Mouse (Mus musculus) forebrain, embryonic 16.5 days (tissue): Measurements from ENCODE around the gene Ube2i. TPM values are rescaled to one million over a fixed set of nuclear protein-coding genes. Genes with fewer than 3 reads are reported as not detected.
"Not testable (repeated sequence)": the region's sequence is repeated elsewhere in the genome, so short reads cannot be mapped to it uniquely, and the experiment has no call there.

Source experiments
- ATAC-seq: fragments of 200-750 bp; cut with Nextera tagmentation; 2 replicates; pipeline ENCODE4 v1.8.0; 2017; ENCODE audit warnings: mild to moderate bottlenecking, moderate library complexity
- H3K27ac ChIP-seq: fragments of 300-500 bp; sonication (generic); 2 replicates; pipeline ENCODE4 v1.5.1; 2014; ENCODE audit warnings: low read length, control low read depth
- H3K27me3 ChIP-seq: fragments of 300-500 bp; sonication (generic); replicated peaks from 2 replicates; pipeline ENCODE4 v1.6.1; 2014; ENCODE audit warnings: low read length; ENCODE audit not compliant: control insufficient read depth, insufficient read depth
- H3K36me3 ChIP-seq: fragments of 300-500 bp; sonication (generic); 2 replicates; pipeline ENCODE4 v1.6.1; 2014; ENCODE audit not compliant: control insufficient read depth, insufficient read depth
- H3K4me1 ChIP-seq: fragments of 300-500 bp; sonication (generic); replicated peaks from 2 replicates; pipeline ENCODE4 v1.6.1; 2014; ENCODE audit warnings: low read length; ENCODE audit not compliant: control insufficient read depth, insufficient read depth
- H3K4me2 ChIP-seq: fragments of 300-500 bp; sonication (generic); 2 replicates; pipeline ENCODE4 v1.6.1; 2014; ENCODE audit warnings: mild to moderate bottlenecking, low read length, control low read depth
- H3K4me3 ChIP-seq: fragments of 300-500 bp; sonication (generic); replicated peaks from 2 replicates; pipeline ENCODE4 v1.5.1; 2014; ENCODE audit warnings: mild to moderate bottlenecking, low read length, control low read depth
- H3K9ac ChIP-seq: fragments of 300-500 bp; sonication (generic); replicated peaks from 2 replicates; pipeline ENCODE4 v1.6.1; 2014; ENCODE audit warnings: low read depth, low read length, control low read depth
- H3K9me3 ChIP-seq: fragments of 300-500 bp; sonication (generic); 2 replicates; pipeline ENCODE4 v1.6.1; 2016; ENCODE audit warnings: low read length; ENCODE audit not compliant: control insufficient read depth
- WGBS: fragments of 180-500 bp; shearing (Covaris S2); extraction: QIAGEN DNeasy Blood & Tissue Kit; methylation state at CpG from one replicate; pipeline ENCODE4 v1.1.7; 2014; 5-methylcytosine and 5-hydroxymethylcytosine counted together
- polyA plus RNA-seq: library from polyadenylated mRNA; unstranded; fragments of >200 nt; fragmentation: Nextera tagmentation; extraction: Ambion mirVana; gene quantifications from 2 replicates; pipeline ENCODE4 v1.2.1, GENCODE M21; 2015

Ube2i gene
- polyA plus RNA-seq, 1 experiment from 2014 or later: 635 TPM

GRCm38 (mm10) chr17:25239695-25240636 is 34.5 kb downstream of the Ube2i start, which contains the start of the genes Gnptg and Tsr3:
Gene Gnptg (minus strand): TSS chr17:25240124.
Gene Tsr3 (plus strand): TSS chr17:25240170.
- WGBS: under 1% methylated on average over 80 of the region's 80 CpGs

GRCm38 (mm10) chr17:25235635-25236034 is 38.8 kb downstream of the Ube2i start:
- Histone ChIP-seq H3K27ac (no peak overlapping the region), H3K4me1 (peaks cover 8% of the 10 kb centered on the region), H3K27me3 (no peaks in the 10 kb centered on the region), H3K9ac (no peak overlapping the region), H3K4me2 (no peak overlapping the region), H3K9me3 (no peaks in the 10 kb centered on the region), H3K4me3 (no peak overlapping the region), H3K36me3 (peaks cover 18% of the 10 kb centered on the region)
- WGBS: 87% methylated on average over 9 of the region's 9 CpGs
- no peak for ATAC-seq

More at GRCm38 (mm10) chr17:25239695-25240636, 34.5 kb downstream of the Ube2i start, which contains the start of the genes Gnptg and Tsr3:
- H3K27ac ChIP-seq: peak within 1 kb of the TSS; percentile 83
- no peaks in the 10 kb centered on the region for H3K9me3 ChIP-seq
- H3K4me3 ChIP-seq: peak within 1 kb of the TSS; percentile 98
- H3K27me3 ChIP-seq: no peaks in the 10 kb centered on the region
- peaks cover 27% of the 10 kb centered on the region for H3K36me3 ChIP-seq
- H3K9ac ChIP-seq: peak within 1 kb of the TSS; percentile 96
- peaks cover 18% of the 10 kb centered on the region for H3K4me1 ChIP-seq
- peak within 1 kb of the TSS; percentile 99 for H3K4me2 ChIP-seq
- peak; percentile 85 for ATAC-seq

- not testable (repeated sequence) for H3K4me2 ChIP-seq, H3K9me3 ChIP-seq, H3K4me3 ChIP-seq, H3K27me3 ChIP-seq, H3K27ac ChIP-seq, H3K9ac ChIP-seq, H3K4me1 ChIP-seq
- H3K36me3 ChIP-seq: peaks cover 24% of the 10 kb centered on the region
- WGBS: 91% methylated on average over 4 of the region's 11 CpGs
- ATAC-seq: 0 out of 2 replicates have a peak, but pooled peaks have one; percentile 59
These were observed 42.8 kb downstream of the Ube2i start for GRCm38 (mm10) chr17:25231621-25232020.

GRCm38 (mm10) chr17:25230700-25231099 is 43.7 kb downstream of the Ube2i start:
- H3K27me3 ChIP-seq: no peaks in the 10 kb centered on the region
- H3K4me2 ChIP-seq: no peak overlapping the region
- H3K36me3 ChIP-seq: peaks cover 21% of the 10 kb centered on the region
- H3K9ac ChIP-seq: no peak overlapping the region
- H3K4me1 ChIP-seq: no peaks in the 10 kb centered on the region
- 100% methylated on average over 3 of the region's 3 CpGs for WGBS
- no peak overlapping the region for H3K27ac ChIP-seq
- no peak for ATAC-seq
- H3K9me3 ChIP-seq: no peaks in the 10 kb centered on the region
- H3K4me3 ChIP-seq: no peak overlapping the region

- not testable (repeated sequence) for H3K4me3 ChIP-seq, H3K27ac ChIP-seq, H3K9me3 ChIP-seq, H3K27me3 ChIP-seq, H3K4me1 ChIP-seq, H3K4me2 ChIP-seq, H3K9ac ChIP-seq
- H3K36me3 ChIP-seq: peaks cover 15% of the 10 kb centered on the region
- 0 out of 2 replicates have a peak, but pooled peaks have one; percentile 54 for ATAC-seq
- 75% methylated on average over 14 of the region's 17 CpGs for WGBS
These were observed 44.3 kb downstream of the Ube2i start for GRCm38 (mm10) chr17:25230014-25230655.

- Histone ChIP-seq H3K9ac (no peak overlapping the region), H3K4me2 (no peak overlapping the region), H3K36me3 (peaks cover 12% of the 10 kb centered on the region), H3K27me3 (no peaks in the 10 kb centered on the region), H3K4me1 (no peaks in the 10 kb centered on the region), H3K4me3 (no peak overlapping the region), H3K9me3 (no peaks in the 10 kb centered on the region), H3K27ac (no peak overlapping the region)
- no peak for ATAC-seq
- 90% methylated on average over 5 of the region's 5 CpGs for WGBS
These were observed 46.4 kb downstream of the Ube2i start for GRCm38 (mm10) chr17:25227991-25228390.

GRCm38 (mm10) chr17:25225659-25226058 is 48.8 kb downstream of the Ube2i start:
- H3K4me2 ChIP-seq: no peak overlapping the region
- H3K36me3 ChIP-seq: peaks cover 6% of the 10 kb centered on the region
- H3K9me3 ChIP-seq: no peaks in the 10 kb centered on the region
- no peak overlapping the region for H3K27ac ChIP-seq
- no peak overlapping the region for H3K4me3 ChIP-seq
- ATAC-seq: no peak
- H3K4me1 ChIP-seq: peaks cover 7% of the 10 kb centered on the region; the same call in 1 of the 2 replicates
- WGBS: 85% methylated on average over 4 of the region's 4 CpGs
- H3K9ac ChIP-seq: no peak overlapping the region
- no peaks in the 10 kb centered on the region for H3K27me3 ChIP-seq

- H3K36me3 ChIP-seq: peaks cover 2% of the 10 kb centered on the region
- WGBS: 92% methylated on average over 7 of the region's 7 CpGs
- H3K4me2 ChIP-seq: no peak overlapping the region
- no peak overlapping the region for H3K4me3 ChIP-seq
- no peak overlapping the region for H3K27ac ChIP-seq
- H3K9me3 ChIP-seq: no peaks in the 10 kb centered on the region
- no peaks in the 10 kb centered on the region for H3K27me3 ChIP-seq
- peaks cover 7% of the 10 kb centered on the region; the same call in 1 of the 2 replicates for H3K4me1 ChIP-seq
- no peak overlapping the region for H3K9ac ChIP-seq
- no peak for ATAC-seq
These were observed 49.7 kb downstream of the Ube2i start for GRCm38 (mm10) chr17:25224586-25225222.
